Mouse (Mus musculus): ENCODE data around the gene Tpbpb. TPM values are rescaled to one million over a fixed set of nuclear protein-coding genes. Genes with fewer than 3 reads are reported as not detected.
"Not testable (repeated sequence)": the region's sequence is repeated elsewhere in the genome, so short reads cannot be mapped to it uniquely, and the experiment has no call there.

Gene Tpbpb
- not detected in 2 replicates for polyA plus RNA-seq (2014; fragmentation: Nextera tagmentation; extraction: Ambion mirVana)

GRCm38 (mm10) chr13:60904780-60905179 lies at the start of gene Tpbpb:
TSS of gene Tpbpb (minus strand) at chr13:60904880.
- WGBS: 84% methylated on average over 2 of the region's 2 CpGs
- H3K27ac ChIP-seq (replicated peaks; ENCODE audit: low read depth, low read length); H3K36me3 ChIP-seq (ENCODE audit: control insufficient read depth, insufficient read depth, low read length); H3K4me1 ChIP-seq (ENCODE audit: control insufficient read depth, insufficient read depth, low read length); H3K4me3 ChIP-seq (ENCODE audit: low read depth, low read length); H3K4me2 ChIP-seq (ENCODE audit: low read depth, low read length); ATAC-seq (ENCODE audit: low read depth); H3K9me3 ChIP-seq (ENCODE audit: control insufficient read depth, low read length); H3K9ac ChIP-seq (ENCODE audit: low read depth, low read length); DNase-seq (ENCODE audit: low spot score); H3K27me3 ChIP-seq (replicated peaks; ENCODE audit: control insufficient read depth, insufficient read depth, low read length): not testable (repeated sequence)

DNA sequence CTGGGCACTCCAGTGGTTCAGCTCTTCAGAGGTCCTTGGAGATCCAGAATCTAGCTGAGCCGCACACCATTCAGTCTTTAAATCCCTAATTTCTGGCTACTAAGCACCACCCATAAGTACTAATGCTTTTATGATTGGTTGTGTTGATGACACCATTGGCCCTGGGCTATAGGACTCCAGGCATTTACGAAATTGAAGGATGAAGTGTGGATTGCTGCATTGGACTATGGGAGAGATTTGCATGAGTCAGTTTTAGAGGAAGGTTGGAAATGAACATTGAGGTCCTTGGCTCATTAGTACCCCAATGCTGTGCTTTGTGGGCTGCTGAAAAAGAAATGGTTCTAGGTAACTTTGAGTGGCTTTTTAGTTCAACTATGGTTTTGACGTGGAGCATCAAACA lies 37.2 kb upstream of the Tpbpb start, which contains the start of gene Tpbpa:
Gene Tpbpa, minus strand, starts transcription at position 101 of the 400 bp plus-strand sequence.
- DNase-seq (ENCODE audit: low spot score); H3K27me3 ChIP-seq (replicated peaks; ENCODE audit: control insufficient read depth, insufficient read depth, low read length); H3K36me3 ChIP-seq (ENCODE audit: control insufficient read depth, insufficient read depth, low read length); H3K9me3 ChIP-seq (ENCODE audit: control insufficient read depth, low read length); H3K9ac ChIP-seq (ENCODE audit: low read depth, low read length); ATAC-seq (ENCODE audit: low read depth); H3K4me3 ChIP-seq (ENCODE audit: low read depth, low read length); H3K4me1 ChIP-seq (ENCODE audit: control insufficient read depth, insufficient read depth, low read length); H3K27ac ChIP-seq (replicated peaks; ENCODE audit: low read depth, low read length); H3K4me2 ChIP-seq (ENCODE audit: low read depth, low read length): not testable (repeated sequence)
- 72% methylated on average over 3 of the region's 3 CpGs for WGBS

GRCm38 (mm10) chr13:60936500-60936901 lies 31.8 kb upstream of the Tpbpb start, which contains the start of the genes Gm49391 and Ctla2a:
TSS of gene Gm49391 (minus strand) at chr13:60936571.
TSS of gene Ctla2a (minus strand) at chr13:60936625.
- no peak within 1 kb of the TSS for H3K9ac ChIP-seq (ENCODE audit: low read depth, low read length)
- H3K27me3 ChIP-seq (replicated peaks; ENCODE audit: control insufficient read depth, insufficient read depth, low read length): no peaks in the 10 kb centered on the region
- no peak within 1 kb of the TSS for H3K27ac ChIP-seq (replicated peaks; ENCODE audit: low read depth, low read length)
- H3K4me2 ChIP-seq (ENCODE audit: low read depth, low read length): no peak within 1 kb of the TSS
- WGBS: 58% methylated on average over 5 of the region's 5 CpGs
- no peak for ATAC-seq (ENCODE audit: low read depth)
- no peak within 1 kb of the TSS for H3K4me3 ChIP-seq (ENCODE audit: low read depth, low read length)
- DNase-seq (ENCODE audit: low spot score): peak; percentile 33
- H3K4me1 ChIP-seq (ENCODE audit: control insufficient read depth, insufficient read depth, low read length): no peaks in the 10 kb centered on the region
- H3K36me3 ChIP-seq (ENCODE audit: control insufficient read depth, insufficient read depth, low read length): no peaks in the 10 kb centered on the region
- H3K9me3 ChIP-seq (ENCODE audit: control insufficient read depth, low read length): no peaks in the 10 kb centered on the region

- not testable (repeated sequence) for H3K9ac ChIP-seq (ENCODE audit: low read depth, low read length); H3K27ac ChIP-seq (replicated peaks; ENCODE audit: low read depth, low read length); H3K4me1 ChIP-seq (ENCODE audit: control insufficient read depth, insufficient read depth, low read length); DNase-seq (ENCODE audit: low spot score); H3K4me2 ChIP-seq (ENCODE audit: low read depth, low read length); ATAC-seq (ENCODE audit: low read depth); H3K9me3 ChIP-seq (ENCODE audit: control insufficient read depth, low read length); H3K27me3 ChIP-seq (replicated peaks; ENCODE audit: control insufficient read depth, insufficient read depth, low read length); H3K36me3 ChIP-seq (ENCODE audit: control insufficient read depth, insufficient read depth, low read length); H3K4me3 ChIP-seq (ENCODE audit: low read depth, low read length)
- 60% methylated on average over 2 of the region's 2 CpGs for WGBS
These were observed 30.8 kb upstream of the Tpbpb start, which contains the start of gene Gm49393 for GRCm38 (mm10) chr13:60935490-60935889. TSS of gene Gm49393 (minus strand) at chr13:60935590.

DNA sequence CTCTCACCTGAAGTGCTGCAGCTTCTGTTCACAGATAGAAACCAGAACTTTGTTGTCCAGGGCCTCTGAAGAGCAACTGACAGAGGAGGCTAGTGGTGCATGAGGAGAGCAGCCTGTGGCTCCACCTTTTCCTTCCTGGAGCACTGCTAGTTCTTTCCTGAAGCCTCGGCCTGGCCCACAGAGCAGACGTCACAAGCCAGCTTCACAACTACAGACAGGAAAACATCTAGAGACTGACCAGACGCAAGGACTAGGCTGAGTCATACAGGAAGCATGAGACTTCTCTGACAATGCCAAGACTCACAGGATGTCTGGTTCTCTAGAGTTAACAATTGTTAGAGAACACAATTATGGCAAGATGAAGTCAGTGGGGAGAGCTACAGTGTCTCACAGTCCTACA lies 7.4 kb downstream of the Tpbpb start, which contains the start of gene Ctla2b:
Gene Ctla2b, minus strand, starts transcription at position 120 of the 400 bp plus-strand sequence.
- no peak within 1 kb of the TSS for H3K4me2 ChIP-seq (ENCODE audit: low read depth, low read length)
- peak; percentile 23 for DNase-seq (ENCODE audit: low spot score)
- no peak within 1 kb of the TSS for H3K4me3 ChIP-seq (ENCODE audit: low read depth, low read length)
- no peaks in the 10 kb centered on the region for H3K27me3 ChIP-seq (replicated peaks; ENCODE audit: control insufficient read depth, insufficient read depth, low read length)
- ATAC-seq (ENCODE audit: low read depth): no peak
- H3K9ac ChIP-seq (ENCODE audit: low read depth, low read length): no peak within 1 kb of the TSS
- no peaks in the 10 kb centered on the region for H3K9me3 ChIP-seq (ENCODE audit: control insufficient read depth, low read length)
- no peak within 1 kb of the TSS for H3K27ac ChIP-seq (replicated peaks; ENCODE audit: low read depth, low read length)
- H3K4me1 ChIP-seq (ENCODE audit: control insufficient read depth, insufficient read depth, low read length): no peaks in the 10 kb centered on the region
- H3K36me3 ChIP-seq (ENCODE audit: control insufficient read depth, insufficient read depth, low read length): no peaks in the 10 kb centered on the region
- WGBS: 71% methylated on average over 3 of the region's 3 CpGs

DNA sequence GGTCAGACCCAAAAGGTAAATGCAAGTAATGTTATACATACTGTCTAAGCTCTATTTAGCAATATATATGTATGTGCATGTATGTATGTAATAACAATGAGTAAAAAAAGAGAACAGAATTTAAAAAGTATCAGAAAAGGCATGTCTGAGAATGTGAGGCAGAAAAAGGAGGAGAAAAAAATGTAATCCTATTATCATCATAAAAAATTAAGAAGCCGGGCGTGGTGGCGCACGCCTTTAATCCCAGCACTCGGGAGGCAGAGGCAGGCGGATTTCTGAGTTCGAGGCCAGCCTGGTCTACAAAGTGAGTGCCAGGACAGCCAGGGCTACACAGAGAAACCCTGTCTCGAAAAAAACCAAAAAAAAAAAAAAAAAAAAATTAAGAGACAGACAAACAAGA lies 7.9 kb downstream of the Tpbpb start, which contains the start of gene Gm49392:
Gene Gm49392, minus strand, starts transcription at position 101 of the 400 bp plus-strand sequence.
- H3K9ac ChIP-seq (ENCODE audit: low read depth, low read length); H3K4me2 ChIP-seq (ENCODE audit: low read depth, low read length); H3K27ac ChIP-seq (replicated peaks; ENCODE audit: low read depth, low read length); H3K4me3 ChIP-seq (ENCODE audit: low read depth, low read length); H3K4me1 ChIP-seq (ENCODE audit: control insufficient read depth, insufficient read depth, low read length); H3K27me3 ChIP-seq (replicated peaks; ENCODE audit: control insufficient read depth, insufficient read depth, low read length); ATAC-seq (ENCODE audit: low read depth); DNase-seq (ENCODE audit: low spot score); H3K9me3 ChIP-seq (ENCODE audit: control insufficient read depth, low read length); H3K36me3 ChIP-seq (ENCODE audit: control insufficient read depth, insufficient read depth, low read length): not testable (repeated sequence)
- 88% methylated on average over 7 of the region's 8 CpGs for WGBS

- Histone ChIP-seq H3K4me1 (ENCODE audit: control insufficient read depth, insufficient read depth, low read length) (no peaks in the 10 kb centered on the region), H3K9ac (ENCODE audit: low read depth, low read length) (no peak overlapping the region), H3K9me3 (ENCODE audit: control insufficient read depth, low read length) (no peaks in the 10 kb centered on the region), H3K4me2 (ENCODE audit: low read depth, low read length) (no peak overlapping the region), H3K27ac (replicated peaks; ENCODE audit: low read depth, low read length) (no peak overlapping the region), H3K4me3 (ENCODE audit: low read depth, low read length) (no peak overlapping the region), H3K36me3 (ENCODE audit: control insufficient read depth, insufficient read depth, low read length) (no peaks in the 10 kb centered on the region), H3K27me3 (replicated peaks; ENCODE audit: control insufficient read depth, insufficient read depth, low read length) (no peaks in the 10 kb centered on the region)
- DNase-seq (ENCODE audit: low spot score) (no peak), ATAC-seq (ENCODE audit: low read depth) (no peak)
These were observed 9.1 kb downstream of the Tpbpb start for GRCm38 (mm10) chr13:60895406-60896160.

GRCm38 (mm10) chr13:60892301-60892700 lies 12.4 kb downstream of the Tpbpb start:
- H3K4me3 ChIP-seq (ENCODE audit: low read depth, low read length): no peak overlapping the region
- DNase-seq (ENCODE audit: low spot score): no peak
- H3K4me2 ChIP-seq (ENCODE audit: low read depth, low read length): no peak overlapping the region
- no peaks in the 10 kb centered on the region for H3K4me1 ChIP-seq (ENCODE audit: control insufficient read depth, insufficient read depth, low read length)
- ATAC-seq (ENCODE audit: low read depth): no peak
- no peaks in the 10 kb centered on the region for H3K27me3 ChIP-seq (replicated peaks; ENCODE audit: control insufficient read depth, insufficient read depth, low read length)
- no peaks in the 10 kb centered on the region for H3K9me3 ChIP-seq (ENCODE audit: control insufficient read depth, low read length)
- no peak overlapping the region for H3K27ac ChIP-seq (replicated peaks; ENCODE audit: low read depth, low read length)
- H3K9ac ChIP-seq (ENCODE audit: low read depth, low read length): no peak overlapping the region
- 91% methylated on average over 1 of the region's 1 CpGs for WGBS
- no peaks in the 10 kb centered on the region for H3K36me3 ChIP-seq (ENCODE audit: control insufficient read depth, insufficient read depth, low read length)

GRCm38 (mm10) chr13:60864281-60864680 lies 40.4 kb downstream of the Tpbpb start, which contains the start of gene 4930486L24Rik:
TSS of gene 4930486L24Rik (minus strand) at chr13:60864475.
- DNase-seq (ENCODE audit: low spot score): no peak
- Histone ChIP-seq H3K4me2 (ENCODE audit: low read depth, low read length) (no peak within 1 kb of the TSS), H3K9me3 (ENCODE audit: control insufficient read depth, low read length) (no peaks in the 10 kb centered on the region), H3K4me1 (ENCODE audit: control insufficient read depth, insufficient read depth, low read length) (no peaks in the 10 kb centered on the region), H3K27ac (replicated peaks; ENCODE audit: low read depth, low read length) (no peak within 1 kb of the TSS), H3K4me3 (ENCODE audit: low read depth, low read length) (no peak within 1 kb of the TSS), H3K27me3 (replicated peaks; ENCODE audit: control insufficient read depth, insufficient read depth, low read length) (no peaks in the 10 kb centered on the region), H3K36me3 (ENCODE audit: control insufficient read depth, insufficient read depth, low read length) (no peaks in the 10 kb centered on the region), H3K9ac (ENCODE audit: low read depth, low read length) (no peak within 1 kb of the TSS)
- ATAC-seq (ENCODE audit: low read depth): no peak
- WGBS: 55% methylated on average over 1 of the region's 1 CpGs
